Mouse (Mus musculus): ENCODE measurements around the gene Tmsb10. TPM values are rescaled to one million over a fixed set of nuclear protein-coding genes. Genes with fewer than 3 reads are reported as not detected.
A peak's percentile ranks its signal among the peaks of the same experiment; 100 is the strongest.

Gene Tmsb10
- polyA plus RNA-seq, 1 experiment from 2014 or later = 2,084 TPM

DNA sequence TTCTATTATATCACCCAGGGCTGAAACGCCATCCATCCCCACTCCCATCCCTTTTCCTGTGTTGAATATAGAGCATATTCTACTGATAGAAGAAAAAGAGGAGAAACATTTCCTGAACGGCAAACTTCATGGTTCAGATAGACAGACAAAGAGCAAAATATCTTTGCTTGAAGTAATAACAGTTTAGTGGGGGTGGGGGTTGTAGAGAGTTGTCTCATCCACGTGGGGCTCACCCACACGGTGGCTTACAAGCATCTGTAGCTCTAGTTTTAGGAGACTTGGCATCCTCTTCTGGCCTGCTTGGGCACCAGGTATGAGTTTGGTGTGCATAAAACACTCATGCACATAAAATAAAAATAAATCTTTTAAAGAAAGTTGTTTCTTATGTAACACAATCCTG lies 627 bp upstream of the Tmsb10 start:
- H3K27me3 ChIP-seq (replicated peaks; ENCODE audit: insufficient read depth, low read length) = no peaks in the 10 kb centered on the region
- no peaks in the 10 kb centered on the region for H3K9me3 ChIP-seq (ENCODE audit: low read length)
- TF ChIP-seq EP300 (IDR thresholded peaks at IDR 0.05) (no peak), CTCF (IDR thresholded peaks at IDR 0.05) (no peak)
- no peak overlapping the region for H3K27ac ChIP-seq (ENCODE audit: low read length)
- no peaks in the 10 kb centered on the region for H3K36me3 ChIP-seq (ENCODE audit: insufficient read depth, low read length)
- 0 out of 2 replicates have a peak overlapping the region, but pooled peaks have one; percentile 81 for H3K4me2 ChIP-seq (replicated peaks; ENCODE audit: low read depth, low read length)
- H3K4me1 ChIP-seq (ENCODE audit: insufficient read depth, low read depth, low read length) = peaks cover 10% of the 10 kb centered on the region; the same call in 1 of the 2 replicates
- no peak overlapping the region for H3K9ac ChIP-seq (replicated peaks; ENCODE audit: low read depth)
- 27% methylated on average over 4 of the region's 4 CpGs for WGBS
- no peak for ATAC-seq
- peak overlapping the region; percentile 71 for H3K4me3 ChIP-seq (ENCODE audit: low read depth, low read length)
- DNase-seq (ENCODE audit: low spot score) = no peak

DNA sequence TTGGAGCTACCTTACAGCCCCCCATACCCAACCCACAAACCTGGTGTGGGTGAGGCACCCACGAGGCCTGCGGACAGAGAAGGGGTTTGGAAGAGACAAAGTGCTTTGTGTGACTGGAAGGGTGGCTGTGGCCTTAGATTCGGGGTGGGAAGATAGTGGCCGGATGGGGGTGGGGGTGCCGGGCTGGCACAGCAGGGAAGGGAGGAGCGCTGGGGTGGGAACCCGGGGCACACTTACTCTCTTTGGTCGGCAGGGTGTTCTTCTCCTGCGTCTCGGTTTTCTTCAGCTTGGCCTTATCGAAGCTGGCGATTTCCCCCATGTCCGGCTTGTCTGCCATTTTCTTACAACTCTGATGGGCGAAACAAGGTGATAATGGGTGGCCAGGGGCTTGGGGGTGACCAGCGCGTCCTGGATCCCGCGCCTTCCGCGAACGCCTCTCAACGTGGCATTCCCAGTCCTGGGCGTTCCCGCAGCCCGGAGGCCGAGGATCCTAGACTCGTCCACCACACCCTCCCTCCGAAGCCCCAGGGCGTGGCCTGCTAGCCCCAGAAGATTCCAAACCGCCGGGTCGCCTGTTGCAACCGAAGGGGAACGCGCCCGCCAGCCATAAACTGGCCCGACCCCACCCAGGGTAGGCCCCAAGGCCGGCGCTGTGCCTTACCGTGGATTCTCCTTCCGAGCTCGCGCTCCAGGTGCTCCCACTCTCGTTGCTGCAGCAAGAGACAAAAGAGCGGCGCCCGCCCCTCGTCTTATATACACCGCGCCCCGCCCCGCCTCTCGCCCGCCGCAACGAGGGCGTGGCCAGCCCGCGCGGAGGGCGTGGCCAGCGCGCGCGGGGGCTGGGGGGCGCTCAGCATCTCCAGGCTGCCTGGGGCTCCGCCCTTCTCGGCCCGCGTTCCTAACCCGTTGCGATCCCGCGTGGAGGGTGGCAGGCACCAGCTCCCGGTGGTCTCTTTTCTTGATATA lies 589 bp downstream of the Tmsb10 start:
- DNase-seq (ENCODE audit: low spot score) (peak; percentile 81), ATAC-seq (peak; percentile 88)
- no peak for TF ChIP-seq EP300 (IDR thresholded peaks at IDR 0.05)
- TF ChIP-seq CTCF (IDR thresholded peaks at IDR 0.05) = peak; percentile 16; the same call in 1 of the 2 replicates
- peak overlapping the region; percentile 81 for H3K4me2 ChIP-seq (replicated peaks; ENCODE audit: low read depth, low read length)
- H3K27ac ChIP-seq (ENCODE audit: low read length) = peak overlapping the region; percentile 84
- peak overlapping the region; percentile 82 for H3K9ac ChIP-seq (replicated peaks; ENCODE audit: low read depth)
- H3K27me3 ChIP-seq (replicated peaks; ENCODE audit: insufficient read depth, low read length) = no peaks in the 10 kb centered on the region
- H3K9me3 ChIP-seq (ENCODE audit: low read length) = no peaks in the 10 kb centered on the region
- H3K4me1 ChIP-seq (ENCODE audit: insufficient read depth, low read depth, low read length) = peaks cover 10% of the 10 kb centered on the region; the same call in 1 of the 2 replicates
- under 1% methylated on average over 54 of the region's 75 CpGs for WGBS
- H3K36me3 ChIP-seq (ENCODE audit: insufficient read depth, low read length) = no peaks in the 10 kb centered on the region
- H3K4me3 ChIP-seq (ENCODE audit: low read depth, low read length) = peak overlapping the region; percentile 71

DNA sequence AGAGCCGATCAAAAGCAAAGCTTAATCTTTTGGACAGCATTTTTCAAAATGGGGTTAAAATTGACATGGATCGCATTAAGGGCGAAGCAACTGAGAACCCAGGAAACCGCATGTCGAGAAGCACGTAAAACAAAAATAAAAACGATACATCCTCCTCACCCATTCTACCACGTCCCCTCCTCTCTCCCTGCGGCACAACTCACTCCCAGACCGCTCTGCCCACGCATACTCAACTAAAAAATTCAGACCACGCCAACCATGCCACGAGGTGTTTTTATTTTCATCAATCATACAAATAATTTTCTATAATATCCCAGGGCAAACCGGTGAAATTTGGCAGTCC lies 1.5 kb downstream of the Tmsb10 start:
- TF ChIP-seq EP300 (IDR thresholded peaks at IDR 0.05) (no peak), CTCF (IDR thresholded peaks at IDR 0.05) (no peak)
- Histone ChIP-seq H3K9me3 (ENCODE audit: low read length) (no peaks in the 10 kb centered on the region), H3K36me3 (ENCODE audit: insufficient read depth, low read length) (no peaks in the 10 kb centered on the region), H3K27ac (ENCODE audit: low read length) (peak overlapping the region; percentile 35; the same call in 1 of the 2 replicates), H3K9ac (replicated peaks; ENCODE audit: low read depth) (peak overlapping the region; percentile 82; the same call in 1 of the 2 replicates), H3K27me3 (replicated peaks; ENCODE audit: insufficient read depth, low read length) (no peaks in the 10 kb centered on the region), H3K4me3 (ENCODE audit: low read depth, low read length) (peak overlapping the region; percentile 71), H3K4me1 (ENCODE audit: insufficient read depth, low read depth, low read length) (peaks cover 10% of the 10 kb centered on the region; the same call in 1 of the 2 replicates), H3K4me2 (replicated peaks; ENCODE audit: low read depth, low read length) (peak overlapping the region; percentile 81)
- ATAC-seq (no peak), DNase-seq (ENCODE audit: low spot score) (no peak)
- WGBS = 2% methylated on average over 14 of the region's 14 CpGs

DNA sequence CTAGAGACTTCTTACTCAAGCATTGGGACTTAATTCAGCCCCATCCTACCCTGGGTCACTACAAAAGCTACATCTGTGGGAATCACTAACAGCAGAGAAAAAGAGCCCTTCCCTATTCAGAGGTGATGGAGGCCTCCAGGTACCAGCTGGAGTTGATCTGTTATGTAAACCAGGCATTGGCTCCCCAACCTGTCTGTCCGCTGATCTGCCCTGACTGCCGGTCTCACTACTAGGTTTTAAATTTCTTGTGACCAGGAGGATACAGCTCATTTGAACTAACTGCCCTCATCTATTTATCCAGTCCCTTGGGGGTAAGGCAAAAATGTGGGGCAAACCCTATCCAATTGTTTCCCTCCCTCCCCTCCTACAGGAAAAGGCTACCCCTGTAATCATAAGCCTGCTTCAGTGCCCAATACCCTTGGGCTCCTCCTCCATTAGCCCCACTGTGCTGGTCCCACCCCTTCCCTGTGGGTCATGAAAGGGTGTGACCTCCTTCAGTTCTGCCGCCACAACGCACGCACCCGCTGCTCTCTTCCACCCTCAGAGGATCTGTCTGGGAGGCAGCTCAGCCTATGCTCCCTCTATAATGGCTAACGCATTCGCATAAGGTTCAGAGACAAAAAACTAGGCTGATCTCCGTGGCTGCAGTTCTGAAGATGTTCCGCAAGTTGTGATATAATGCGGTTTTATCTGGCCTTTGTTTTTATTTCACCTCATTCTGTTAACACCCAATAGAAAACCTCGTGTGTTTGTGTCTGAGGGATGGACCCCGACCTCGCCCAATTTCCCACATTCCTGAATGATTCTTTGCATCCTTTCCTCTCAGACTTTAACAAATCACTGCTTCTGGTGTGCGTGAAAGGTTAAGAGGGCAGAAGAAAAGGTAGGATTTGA lies 2.1 kb downstream of the Tmsb10 start:
- DNase-seq (ENCODE audit: low spot score) (peak; percentile 80), ATAC-seq (peak; percentile 43)
- 9% methylated on average over 15 of the region's 15 CpGs for WGBS
- peak overlapping the region; percentile 82; the same call in 1 of the 2 replicates for H3K9ac ChIP-seq (replicated peaks; ENCODE audit: low read depth)
- TF ChIP-seq EP300 (IDR thresholded peaks at IDR 0.05) (peak; percentile 19; the same call in 1 of the 2 replicates), CTCF (IDR thresholded peaks at IDR 0.05) (no peak)
- peak overlapping the region; percentile 71 for H3K4me3 ChIP-seq (ENCODE audit: low read depth, low read length)
- H3K27me3 ChIP-seq (replicated peaks; ENCODE audit: insufficient read depth, low read length) = no peaks in the 10 kb centered on the region
- peak overlapping the region; percentile 81 for H3K4me2 ChIP-seq (replicated peaks; ENCODE audit: low read depth, low read length)
- peak overlapping the region; percentile 35 for H3K27ac ChIP-seq (ENCODE audit: low read length)
- no peaks in the 10 kb centered on the region for H3K36me3 ChIP-seq (ENCODE audit: insufficient read depth, low read length)
- H3K4me1 ChIP-seq (ENCODE audit: insufficient read depth, low read depth, low read length) = peaks cover 10% of the 10 kb centered on the region; the same call in 1 of the 2 replicates
- H3K9me3 ChIP-seq (ENCODE audit: low read length) = no peaks in the 10 kb centered on the region

DNA sequence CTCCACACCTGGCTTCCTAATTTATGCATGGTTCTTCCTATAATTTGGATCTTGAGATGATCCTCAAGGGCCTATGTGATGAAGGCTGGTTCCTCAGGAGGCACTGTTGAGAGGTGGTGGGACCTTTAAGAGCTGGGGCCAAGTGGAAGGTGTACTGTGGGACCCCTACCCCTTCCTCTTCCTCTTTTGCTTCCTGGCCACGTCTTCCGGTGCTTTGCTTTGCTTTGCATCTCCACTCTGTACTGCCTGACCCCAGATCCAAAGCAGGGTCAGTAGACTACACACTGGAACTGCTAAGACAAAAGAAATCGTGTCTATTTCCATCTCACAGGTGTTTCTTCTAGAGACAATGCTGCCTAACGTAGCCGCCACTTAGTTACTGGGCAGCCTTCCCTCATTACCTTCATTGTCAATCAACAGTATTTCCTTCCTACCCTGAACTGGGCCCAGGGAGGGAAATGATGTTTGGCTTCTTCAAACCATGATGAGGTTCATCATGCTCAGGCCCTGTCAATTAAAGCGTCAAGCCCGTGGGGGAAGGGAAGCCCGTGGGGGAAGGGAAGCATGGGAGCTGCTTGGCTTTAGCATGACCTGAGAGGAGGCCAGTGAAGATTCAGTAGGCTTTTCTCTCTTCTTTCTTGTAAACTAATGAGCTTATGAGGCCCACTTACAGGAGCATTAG lies 2.9 kb downstream of the Tmsb10 start:
- DNase-seq (ENCODE audit: low spot score) = peak; percentile 15
- no peaks in the 10 kb centered on the region for H3K9me3 ChIP-seq (ENCODE audit: low read length)
- TF ChIP-seq EP300 (IDR thresholded peaks at IDR 0.05) (no peak), CTCF (IDR thresholded peaks at IDR 0.05) (no peak)
- H3K4me3 ChIP-seq (ENCODE audit: low read depth, low read length) = no peak overlapping the region
- H3K27me3 ChIP-seq (replicated peaks; ENCODE audit: insufficient read depth, low read length) = no peaks in the 10 kb centered on the region
- H3K4me1 ChIP-seq (ENCODE audit: insufficient read depth, low read depth, low read length) = peaks cover 10% of the 10 kb centered on the region; the same call in 1 of the 2 replicates
- peak overlapping the region; percentile 35; the same call in 1 of the 2 replicates for H3K27ac ChIP-seq (ENCODE audit: low read length)
- WGBS = 57% methylated on average over 8 of the region's 8 CpGs
- ATAC-seq = no peak
- H3K9ac ChIP-seq (replicated peaks; ENCODE audit: low read depth) = no peak overlapping the region
- no peaks in the 10 kb centered on the region for H3K36me3 ChIP-seq (ENCODE audit: insufficient read depth, low read length)
- H3K4me2 ChIP-seq (replicated peaks; ENCODE audit: low read depth, low read length) = peak overlapping the region; percentile 81; the same call in 1 of the 2 replicates

Measured in lung, postnatal 0 days (tissue).